Mouse (Mus musculus): ENCODE data around the gene Iqca. TPM values are rescaled to one million over a fixed set of nuclear protein-coding genes. Genes with fewer than 3 reads are reported as not detected.

Iqca gene
- total RNA-seq, 2 experiments from 2014 or later, result not detected

- ATAC-seq (replicated peaks; ENCODE audit: low FRiP score, poor library complexity, severe bottlenecking), result no peak
Observed at GRCm38 (mm10) chr1:89998076-89998475, 155.1 kb downstream of the Iqca start.

DNA sequence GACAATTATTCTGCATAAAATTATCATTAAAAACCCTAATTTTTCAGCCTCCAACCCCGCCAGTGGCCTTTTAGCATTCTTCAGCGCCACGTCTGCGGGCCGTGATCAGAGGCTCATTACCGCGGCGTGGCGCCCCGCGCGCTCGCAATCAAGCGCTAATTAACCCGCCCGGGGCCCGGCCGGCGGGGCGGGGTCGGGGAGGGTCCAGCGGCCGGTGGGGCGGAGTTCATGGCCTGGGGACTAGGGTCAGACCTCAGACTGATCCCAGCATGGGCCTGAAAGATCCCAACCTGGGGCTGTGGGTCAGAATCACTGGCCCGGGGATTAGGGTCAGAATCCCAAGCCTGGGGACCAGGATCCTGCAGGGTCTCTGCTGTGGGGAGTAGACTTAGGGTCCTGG, 160.9 kb downstream of the Iqca start:
- ATAC-seq (replicated peaks; ENCODE audit: low FRiP score, poor library complexity, severe bottlenecking), result no peak

Other genes with a start within 250 kb of the Iqca start
- not detected in 2 replicates for gene Gbx2, start 222.2 kb downstream of the Iqca start, total RNA-seq (2015; ENCODE audit: low replicate concordance)
- gene Gbx2, start 222.2 kb downstream of the Iqca start, total RNA-seq (2017; ENCODE audit: low replicate concordance), result not detected in 2 replicates
- not detected in 2 replicates for gene Asb18, start 138.7 kb downstream of the Iqca start, total RNA-seq (2015; ENCODE audit: low replicate concordance)
- not detected in 2 replicates for gene Asb18, start 138.7 kb downstream of the Iqca start, total RNA-seq (2017; ENCODE audit: low replicate concordance)
- 1.1 TPM in 1 of 2 replicates, not detected in the other for gene Ackr3, start 50.6 kb upstream of the Iqca start, total RNA-seq (2015; ENCODE audit: low replicate concordance)
- gene Ackr3, start 50.6 kb upstream of the Iqca start, total RNA-seq (2017; ENCODE audit: low replicate concordance), result not detected in 2 replicates